Mouse (Mus musculus) CH12F3 (cell line): ENCODE measurements around the gene Pdpk1.

Experiments
- in situ Hi-C: fragments of 300-500 bp; cut with MboI; formaldehyde crosslinking; loops from 2 replicates; pipeline ENCODE4 v1.14.3; 2020; ENCODE audit warnings: low sequenced_read_pairs

The Pdpk1 gene

GRCm38 (mm10) chr17:24045608-24046007 lies 105.1 kb downstream of the Pdpk1 start:
- in situ Hi-C loops, result no loop called here

GRCm38 (mm10) chr17:24044482-24044881 lies 106.2 kb downstream of the Pdpk1 start:
- in situ Hi-C loops, result no loop called here

GRCm38 (mm10) chr17:24037844-24038243 lies 112.9 kb downstream of the Pdpk1 start, which contains the start of gene Prss27:
Gene Prss27, plus strand, starts transcription at chr17:24038144.
- in situ Hi-C loops, result no loop called here

GRCm38 (mm10) chr17:24037360-24037759 lies 113.4 kb downstream of the Pdpk1 start:
- in situ Hi-C loops, result no loop called here

- in situ Hi-C loops, result no loop called here
Measured at GRCm38 (mm10) chr17:24036954-24037353, 113.8 kb downstream of the Pdpk1 start.

DNA sequence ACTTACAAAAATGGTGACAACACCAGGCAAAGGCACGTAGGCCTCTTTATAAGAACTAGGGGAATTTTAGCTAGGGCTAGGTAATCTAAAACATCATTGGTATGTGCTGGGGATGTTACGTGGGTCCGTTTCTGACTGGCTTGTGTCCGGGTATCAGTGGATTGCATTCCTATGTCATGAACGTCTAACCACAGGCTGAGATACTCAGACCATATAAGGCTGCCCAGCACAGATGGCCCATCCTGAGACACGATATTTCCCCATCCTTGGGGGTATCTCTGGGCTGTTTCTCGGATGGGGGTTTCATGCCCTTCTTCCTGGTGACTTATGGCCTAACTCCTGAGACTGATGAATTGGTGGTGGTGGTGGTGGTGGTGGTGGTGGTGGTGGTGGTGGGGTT lies 115.6 kb downstream of the Pdpk1 start:
- in situ Hi-C loops, result no loop called here

DNA sequence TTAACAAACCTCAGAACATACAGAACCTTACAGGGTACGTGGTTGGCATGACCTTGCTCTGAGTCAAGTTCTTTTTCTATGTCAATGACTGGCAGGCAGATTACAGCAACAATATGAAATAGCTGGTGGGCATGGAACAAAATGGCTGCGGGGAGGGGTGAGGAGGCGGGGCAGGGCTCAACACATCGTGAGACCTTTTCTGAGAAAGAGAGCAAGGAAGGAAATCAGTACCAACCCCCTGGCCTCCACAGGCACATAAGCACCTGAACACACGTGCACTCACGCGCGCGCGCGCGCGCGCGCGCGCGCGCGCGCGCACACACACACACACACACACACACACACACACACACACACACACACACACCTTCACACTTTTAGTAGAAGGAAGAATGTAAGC lies 120.2 kb downstream of the Pdpk1 start:
- in situ Hi-C loops, result no loop called here

GRCm38 (mm10) chr17:24029477-24029876 lies 121.2 kb downstream of the Pdpk1 start:
- in situ Hi-C loops, result no loop called here
